Mouse (Mus musculus): Measurements from ENCODE around the gene Sik2. TPM values are rescaled to one million over a fixed set of nuclear protein-coding genes. Genes with fewer than 3 reads are reported as not detected.

Sik2 gene
- total and polyA plus RNA-seq, 3 experiments: 1.9 to 8.2 (median 6.0) TPM

- Histone ChIP-seq H3K9me3 (replicated peaks; ENCODE audit: low read length) (no peaks in the 10 kb centered on the region), H3K27me3 (replicated peaks) (no peaks in the 10 kb centered on the region), H3K4me3 (replicated peaks in 1 of 3; ENCODE audit: low read depth in 2 of 3, low read length in 2 of 3, poor library complexity in 1 of 3) (no peak overlapping the region), H3K27ac (ENCODE audit: insufficient read depth, low read depth) (no peak overlapping the region), H3K9ac (ENCODE audit: insufficient read depth, low read depth) (no peak overlapping the region), H3K79me2 (replicated peaks; ENCODE audit: control insufficient read depth, extremely low read depth, insufficient read depth, poor library complexity, severe bottlenecking) (no peaks in the 10 kb centered on the region), H3K4me1 (ENCODE audit: control insufficient read depth in 1 of 2, insufficient read depth in 2 of 2) (peaks cover 0 to 5% of the 10 kb centered on the region in 2 experiments; a peak in 1 of 4 replicates), H3K4me2 (ENCODE audit: insufficient read depth, low read depth, poor library complexity, severe bottlenecking) (no peak overlapping the region), H3K36me3 (replicated peaks in 1 of 2; ENCODE audit: control insufficient read depth in 1 of 2, insufficient read depth in 1 of 2, low read length in 1 of 2) (peaks cover 0 to 14% of the 10 kb centered on the region in 2 experiments)
- dilution Hi-C loops (cut with MboI; ENCODE audit: extremely low pct_ligation_motif_present, extremely low pct_unique_long_range_greater_than_20kb, low sequenced_read_pairs) (no loop called here), in situ Hi-C loops (cut with MboI; ENCODE audit: low pct_ligation_motif_present, low pct_unique_long_range_greater_than_20kb, low sequenced_read_pairs) (no loop called here)
- TF ChIP-seq ZKSCAN1 (IDR thresholded peaks at IDR 0.05; ENCODE audit: borderline replicate concordance, low read depth, low read length): no peak
- no peak for TF ChIP-seq CHD2 (IDR thresholded peaks at IDR 0.05; ENCODE audit: low read length)
- no peak for TF ChIP-seq NELFE (IDR thresholded peaks at IDR 0.05; ENCODE audit: low read depth, low read length)
- no peak for TF ChIP-seq MEF2A (IDR thresholded peaks at IDR 0.05; ENCODE audit: borderline replicate concordance, low read depth, low read length)
- no peak for TF ChIP-seq NRF1 (IDR thresholded peaks at IDR 0.05; ENCODE audit: low read depth, low read length)
- TF ChIP-seq MYC (IDR thresholded peaks at IDR 0.05; ENCODE audit: low read depth, low read length): no peak
- TF ChIP-seq USF1 (IDR thresholded peaks at IDR 0.05; ENCODE audit: low read depth, low read length): no peak
- TF ChIP-seq POLR2A (IDR thresholded peaks at IDR 0.05; ENCODE audit: low read depth, low read length): no peak
- no peak for TF ChIP-seq TCF12 (IDR thresholded peaks at IDR 0.05; ENCODE audit: low read depth, low read length)
- TF ChIP-seq KAT2A (IDR thresholded peaks at IDR 0.05; ENCODE audit: insufficient replicate concordance, low read length): no peak
- no peak for TF ChIP-seq MAX (IDR thresholded peaks at IDR 0.05; ENCODE audit: low read length)
- no peak for TF ChIP-seq TBP (conservative IDR thresholded peaks at IDR 0.05; ENCODE audit: low read depth, low read length)
- no peak for TF ChIP-seq CHD1 (IDR thresholded peaks at IDR 0.05; ENCODE audit: low read depth, low read length)
- TF ChIP-seq ETS1 (conservative IDR thresholded peaks at IDR 0.05; ENCODE audit: low read depth, low read length): no peak
- TF ChIP-seq EP300 (IDR thresholded peaks at IDR 0.05; ENCODE audit: low read length): no peak
- TF ChIP-seq POLR2AphosphoS2 (IDR thresholded peaks at IDR 0.05; ENCODE audit: low read depth, low read length): no peak
- no peak for TF ChIP-seq ZMIZ1 (IDR thresholded peaks at IDR 0.05; ENCODE audit: low read depth, low read length)
- no peak for DNase-seq (ENCODE audit: extremely low read depth)
Observed at GRCm38 (mm10) chr9:50924454-50924853, 84.4 kb downstream of the Sik2 start.

- H3K79me2 ChIP-seq (replicated peaks; ENCODE audit: control insufficient read depth, extremely low read depth, insufficient read depth, poor library complexity, severe bottlenecking): no peaks in the 10 kb centered on the region
- H3K36me3 ChIP-seq (replicated peaks in 1 of 2; ENCODE audit: control insufficient read depth in 1 of 2, insufficient read depth in 1 of 2, low read length in 1 of 2): peaks cover 0 to 8% of the 10 kb centered on the region in 2 experiments
- dilution Hi-C loops (cut with MboI; ENCODE audit: extremely low pct_ligation_motif_present, extremely low pct_unique_long_range_greater_than_20kb, low sequenced_read_pairs): no loop called here
- TF ChIP-seq POLR2A (IDR thresholded peaks at IDR 0.05; ENCODE audit: low read depth, low read length): no peak
- TF ChIP-seq MAFK (IDR thresholded peaks at IDR 0.05; ENCODE audit: insufficient replicate concordance, low read length): no peak
- TF ChIP-seq MXI1 (IDR thresholded peaks at IDR 0.05; ENCODE audit: low read depth, low read length): no peak
- no peak for TF ChIP-seq TCF12 (IDR thresholded peaks at IDR 0.05; ENCODE audit: low read depth, low read length)
- no peak for TF ChIP-seq CTCF (conservative IDR thresholded peaks at IDR 0.05 in 1 of 2, IDR thresholded peaks at IDR 0.05 in 1 of 2; ENCODE audit: low read depth in 2 of 2, low read length in 2 of 2)
- no peak for TF ChIP-seq USF2 (conservative IDR thresholded peaks at IDR 0.05; ENCODE audit: low read depth, low read length)
- no peak for TF ChIP-seq CHD2 (IDR thresholded peaks at IDR 0.05; ENCODE audit: low read length)
- no peak for TF ChIP-seq MAX (IDR thresholded peaks at IDR 0.05; ENCODE audit: low read length)
- TF ChIP-seq ZMIZ1 (IDR thresholded peaks at IDR 0.05; ENCODE audit: low read depth, low read length): no peak
- no peak for TF ChIP-seq MYC (IDR thresholded peaks at IDR 0.05; ENCODE audit: low read depth, low read length)
- no peak for TF ChIP-seq ZKSCAN1 (IDR thresholded peaks at IDR 0.05; ENCODE audit: borderline replicate concordance, low read depth, low read length)
- TF ChIP-seq ZNF384 (IDR thresholded peaks at IDR 0.05; ENCODE audit: low read depth, low read length): no peak
- TF ChIP-seq PAX5 (IDR thresholded peaks at IDR 0.05; ENCODE audit: low read length): no peak
- DNase-seq (ENCODE audit: extremely low read depth): no peak
- no peaks in the 10 kb centered on the region for H3K9me3 ChIP-seq (replicated peaks; ENCODE audit: low read length)
- H3K9ac ChIP-seq (ENCODE audit: insufficient read depth, low read depth): no peak overlapping the region
- no peak overlapping the region for H3K27ac ChIP-seq (ENCODE audit: insufficient read depth, low read depth)
- H3K4me3 ChIP-seq (replicated peaks in 1 of 3; ENCODE audit: low read depth in 2 of 3, low read length in 2 of 3, poor library complexity in 1 of 3): no peak overlapping the region
- peaks cover 0 to 5% of the 10 kb centered on the region in 2 experiments; a peak in 1 of 4 replicates for H3K4me1 ChIP-seq (ENCODE audit: control insufficient read depth in 1 of 2, insufficient read depth in 2 of 2)
- in situ Hi-C loops (cut with MboI; ENCODE audit: low pct_ligation_motif_present, low pct_unique_long_range_greater_than_20kb, low sequenced_read_pairs): no loop called here
- H3K27me3 ChIP-seq (replicated peaks): no peaks in the 10 kb centered on the region
- no peak overlapping the region for H3K4me2 ChIP-seq (ENCODE audit: insufficient read depth, low read depth, poor library complexity, severe bottlenecking)
Observed at GRCm38 (mm10) chr9:50922363-50923153, 86.3 kb downstream of the Sik2 start.
